Mouse (Mus musculus) gastrocnemius, postnatal 25 days (tissue): ENCODE results near the gene Uox. TPM values are rescaled to one million over a fixed set of nuclear protein-coding genes. Genes with fewer than 3 reads are reported as not detected.

Experiments
- total RNA-seq, 2 experiments: library from RNA; stranded (reverse); gene quantifications; 1 replicate in 1 of 2; 2 replicates in 1 of 2; pipeline ENCODE4 v1.2.3; 2021

Gene Uox
- total RNA-seq, 2 experiments from 2014 or later = not detected

Other genes starting within 250 kb of the Uox start
- 10 to 100 TPM; 23.5 to 27.0 TPM for gene Ssx2ip, start 165.8 kb upstream of the Uox start, total RNA-seq
- gene Ctbs, start 120.6 kb upstream of the Uox start, total RNA-seq = 1 to 10 TPM; 3.3 to 3.8 TPM
- 1 to 10 TPM; 3.8 to 5.8 TPM for gene Spata1, start 70.7 kb upstream of the Uox start, total RNA-seq
- 100 to 1,000 TPM; 371 to 383 TPM for gene Gng5, start 70.6 kb upstream of the Uox start, total RNA-seq
- gene Rpf1, start 49.0 kb upstream of the Uox start, total RNA-seq = 10 to 100 TPM in 1 of 2 experiments, 1 to 10 TPM in 1; 9.8 to 12.2 TPM
- gene Dnase2b, start 45.2 kb downstream of the Uox start, total RNA-seq = not detected
- not detected for gene 4930503B20Rik, start 80.9 kb downstream of the Uox start, total RNA-seq
- under 1 TPM; 0.32 to 0.74 TPM for gene Samd13, start 115.2 kb downstream of the Uox start, total RNA-seq
- gene Prkacb, start 242.6 kb downstream of the Uox start, total RNA-seq = 10 to 100 TPM; 34.8 to 35.1 TPM